Mouse (Mus musculus): ENCODE results near the gene Lce1k. TPM values are rescaled to one million over a fixed set of nuclear protein-coding genes. Genes with fewer than 3 reads are reported as not detected.
"Not testable (repeated sequence)": the region's sequence is repeated elsewhere in the genome, so short reads cannot be mapped to it uniquely, and the experiment has no call there.

The Lce1k gene
- total RNA-seq (2021) = not detected
- long read RNA-seq, experiment 1 = 0 reads
- long read RNA-seq, experiment 2 = 0 reads

DNA sequence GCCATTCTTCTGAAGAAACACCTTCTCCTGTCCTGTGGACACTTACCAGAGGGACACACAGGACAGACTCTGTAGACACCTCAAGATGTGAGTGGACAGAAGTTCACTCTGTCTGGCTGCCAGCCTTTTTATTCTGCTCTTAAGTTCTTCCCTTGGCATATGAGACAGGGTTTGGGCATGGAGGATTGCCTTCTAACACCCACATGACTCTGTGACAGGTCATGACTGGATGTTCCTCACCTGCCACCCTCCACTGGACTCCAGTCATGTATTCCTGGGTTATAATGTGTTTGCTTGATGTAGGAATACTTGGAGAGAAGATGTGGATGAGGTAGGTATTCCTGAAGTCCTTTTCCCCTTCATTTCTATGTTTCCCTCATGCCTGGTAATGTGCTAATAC, at the start of gene Lce1k:
TSS of gene Lce1k (minus strand) at position 101 of the 400 bp plus-strand sequence.
- no peak for DNase-seq (ENCODE audit: low spot score)

DNA sequence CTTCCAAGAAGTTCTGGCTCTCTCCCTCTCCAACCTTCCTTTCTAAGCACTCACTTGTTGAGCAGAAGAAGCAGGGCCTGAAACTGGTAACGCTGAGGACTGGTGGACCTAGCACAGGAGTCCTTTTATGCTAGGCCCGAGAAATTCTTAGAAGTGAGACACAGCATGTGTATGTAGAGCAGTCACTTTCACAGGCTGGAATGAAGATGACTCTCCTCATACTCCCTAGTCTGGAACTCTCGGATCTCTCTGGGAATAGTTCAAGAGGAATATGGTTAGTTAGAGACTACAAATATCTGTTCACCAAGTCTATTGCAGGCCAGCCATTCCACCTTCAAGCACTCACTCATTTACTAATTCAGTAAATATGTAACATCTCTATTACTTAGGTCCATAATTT, 43.5 kb upstream of the Lce1k start, which contains the start of gene Lce1l:
TSS of gene Lce1l (minus strand) at position 101 of the 400 bp plus-strand sequence.
- no peak for DNase-seq (ENCODE audit: low spot score)

- DNase-seq (ENCODE audit: low spot score) = no peak
Measured at GRCm38 (mm10) chr3:92827108-92827507, 19.4 kb upstream of the Lce1k start, which contains the start of gene Kprp. Gene Kprp (minus strand): TSS chr3:92827247.

DNA sequence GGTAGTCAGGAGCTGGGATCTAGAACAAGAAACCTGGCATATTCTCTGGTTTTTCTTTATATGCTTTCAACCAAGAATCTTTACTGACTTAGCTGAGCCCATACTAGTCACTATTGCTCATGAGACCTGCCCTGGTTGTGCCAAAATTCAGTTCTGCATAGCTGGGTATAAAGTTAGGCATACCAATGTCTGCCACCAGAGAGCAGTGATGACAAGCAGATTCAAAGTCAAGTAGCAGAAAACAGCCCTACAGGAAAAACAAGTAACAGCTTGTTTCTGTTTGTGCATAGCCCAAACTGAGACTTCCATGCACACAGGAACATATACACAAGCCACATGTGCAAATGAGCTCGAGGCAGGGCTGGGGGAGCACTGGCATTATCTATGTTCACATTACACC, 18.1 kb upstream of the Lce1k start:
- DNase-seq (ENCODE audit: low spot score) = no peak

- not testable (repeated sequence) for DNase-seq (ENCODE audit: low spot score)
Measured at GRCm38 (mm10) chr3:92816036-92816435, 8.3 kb upstream of the Lce1k start.

GRCm38 (mm10) chr3:92815581-92815980, 7.9 kb upstream of the Lce1k start:
- DNase-seq (ENCODE audit: low spot score) = no peak

GRCm38 (mm10) chr3:92790414-92790813, 17.3 kb downstream of the Lce1k start, which contains the start of gene Lce1j:
Gene Lce1j (minus strand): TSS chr3:92790514.
- DNase-seq (ENCODE audit: low spot score) = no peak

DNA sequence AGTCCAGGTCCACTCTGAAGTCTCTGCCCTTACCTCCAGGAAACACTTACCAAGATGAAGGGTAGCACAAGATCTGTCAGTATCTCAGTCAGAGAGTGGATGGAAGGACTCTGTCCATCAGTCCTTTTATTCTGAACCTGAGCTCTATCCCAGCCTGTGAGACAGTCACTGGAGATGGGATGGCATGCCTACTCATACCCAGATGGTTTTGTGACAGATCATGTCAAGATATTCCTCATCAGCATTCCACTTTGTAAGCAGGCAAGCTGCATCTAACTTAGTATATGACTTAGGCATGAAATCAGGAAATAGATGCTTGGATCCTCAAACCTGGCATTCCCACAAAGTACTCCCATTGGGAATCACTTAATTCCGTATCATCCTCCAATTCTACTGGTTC, 28.9 kb downstream of the Lce1k start, which contains the start of gene Lce1i:
TSS of gene Lce1i (minus strand) at position 101 of the 400 bp plus-strand sequence.
- no peak for DNase-seq (ENCODE audit: low spot score)

DNA sequence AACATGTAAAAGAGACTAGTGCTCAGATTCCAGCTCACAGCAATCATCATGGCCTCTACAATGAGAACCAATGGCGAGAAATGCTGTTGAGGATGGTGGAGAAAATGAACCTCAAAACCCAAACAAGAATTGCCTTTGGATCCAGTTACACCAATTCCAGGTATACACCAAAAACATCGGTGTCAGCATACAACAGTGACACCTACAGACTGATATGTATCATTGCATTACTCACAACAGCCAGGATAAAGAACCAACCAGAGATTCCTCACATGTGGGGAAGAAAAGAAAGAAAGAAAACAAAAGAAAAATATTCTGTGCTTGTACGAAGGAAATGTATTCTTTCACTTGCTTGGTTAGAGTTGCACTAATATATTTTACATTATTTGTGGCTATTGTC, 36.1 kb downstream of the Lce1k start:
- DNase-seq (ENCODE audit: low spot score) = no peak

DNA sequence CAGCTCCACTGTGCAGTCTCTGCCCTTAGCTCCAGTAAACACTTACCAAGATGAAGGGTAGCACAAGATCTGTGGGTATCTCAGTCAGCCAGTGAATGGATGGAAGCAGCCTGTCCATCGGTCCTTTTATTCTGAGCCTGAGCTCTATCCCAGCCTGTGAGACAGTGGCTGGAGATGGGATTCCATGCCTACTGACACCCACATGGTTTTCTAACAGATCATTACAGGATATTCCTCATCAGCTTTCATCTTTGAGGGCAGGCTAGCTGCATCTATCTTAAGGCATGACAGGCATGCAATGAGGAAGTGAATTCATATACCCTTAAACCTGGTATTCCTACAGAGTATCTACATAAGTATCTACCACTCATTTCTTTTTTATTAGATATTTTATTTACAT, 42.7 kb downstream of the Lce1k start, which contains the start of gene Lce1h:
TSS of gene Lce1h (minus strand) at position 101 of the 400 bp plus-strand sequence.
- DNase-seq (ENCODE audit: low spot score) = no peak

Other genes starting within 250 kb of the Lce1k start
- gene Ivl, start 234.2 kb downstream of the Lce1k start, total RNA-seq (2021) = not detected
- gene Smcp, start 218.9 kb downstream of the Lce1k start, total RNA-seq (2021) = not detected
- not detected for gene 2210017I01Rik, start 200.4 kb downstream of the Lce1k start, total RNA-seq (2021)
- gene Lce6a, start 186.2 kb downstream of the Lce1k start, total RNA-seq (2021) = not detected
- not detected for gene Lce1a1, start 159.6 kb downstream of the Lce1k start, total RNA-seq (2021)
- gene Lce1b, start 151.0 kb downstream of the Lce1k start, total RNA-seq (2021) = not detected
- gene Lce1a2, start 137.6 kb downstream of the Lce1k start, total RNA-seq (2021) = not detected
- gene Lce1c, start 128.6 kb downstream of the Lce1k start, total RNA-seq (2021) = not detected
- not detected for gene Lce1d, start 120.7 kb downstream of the Lce1k start, total RNA-seq (2021)
- not detected for gene Lce1e, start 98.8 kb downstream of the Lce1k start, total RNA-seq (2021)
- gene Lce1f, start 87.5 kb downstream of the Lce1k start, total RNA-seq (2021) = not detected
- gene Gm38119, start 68.8 kb downstream of the Lce1k start, total RNA-seq (2021) = not detected
- not detected for gene Lce1g, start 55.6 kb downstream of the Lce1k start, total RNA-seq (2021)
- not detected for gene Lce1h, start 42.8 kb downstream of the Lce1k start, total RNA-seq (2021)
- not detected for gene Lce1i, start 29.0 kb downstream of the Lce1k start, total RNA-seq (2021)
- gene Lce1j, start 17.4 kb downstream of the Lce1k start, total RNA-seq (2021) = not detected
- not detected for gene Kprp, start 19.4 kb upstream of the Lce1k start, total RNA-seq (2021)
- not detected for gene Lce1l, start 43.4 kb upstream of the Lce1k start, total RNA-seq (2021)
- gene 2310050C09Rik, start 62.3 kb upstream of the Lce1k start, total RNA-seq (2021) = not detected
- gene Lce3a, start 118.3 kb upstream of the Lce1k start, total RNA-seq (2021) = not detected
- not detected for gene Lce3b, start 125.1 kb upstream of the Lce1k start, total RNA-seq (2021)
- not detected for gene Lce3c, start 136.6 kb upstream of the Lce1k start, total RNA-seq (2021)
- not detected for gene Lce3d, start 149.5 kb upstream of the Lce1k start, total RNA-seq (2021)
- gene Lce3e, start 159.2 kb upstream of the Lce1k start, total RNA-seq (2021) = not detected
- not detected for gene Lce3f, start 184.3 kb upstream of the Lce1k start, total RNA-seq (2021)
- not detected for gene Crct1, start 207.8 kb upstream of the Lce1k start, total RNA-seq (2021)
- not detected for gene Lce1m, start 211.2 kb upstream of the Lce1k start, total RNA-seq (2021)